Mouse (Mus musculus) liver, postnatal 0 days (tissue): ENCODE results near the gene Mrpl48. TPM values are rescaled to one million over a fixed set of nuclear protein-coding genes. Genes with fewer than 3 reads are reported as not detected.

ENCODE experiments used
- ATAC-seq: fragments of 200-750 bp; cut with Nextera tagmentation; 2 replicates; pipeline ENCODE4 v1.8.0; 2017; ENCODE audit warnings: mild to moderate bottlenecking, moderate library complexity
- DNase-seq: peaks from one replicate; pipeline ENCODE4 v3.0.0-alpha.2; 2016
- H3K27ac ChIP-seq: fragments of 300-500 bp; sonication (generic); 2 replicates; pipeline ENCODE4 v1.5.1; 2014; ENCODE audit warnings: antibody characterized with exemption, moderate library complexity, mild to moderate bottlenecking, low read depth
- H3K27me3 ChIP-seq: fragments of 300-500 bp; sonication (generic); 2 replicates; pipeline ENCODE4 v1.6.1; 2014; ENCODE audit warnings: low read length, control low read depth, mixed read lengths; ENCODE audit not compliant: insufficient read depth
- H3K36me3 ChIP-seq: fragments of 300-500 bp; sonication (generic); replicated peaks from 2 replicates; pipeline ENCODE4 v1.6.1; 2014; ENCODE audit warnings: mild to moderate bottlenecking, control low read depth, low read length, moderate library complexity, mixed read lengths; ENCODE audit not compliant: insufficient read depth
- H3K4me1 ChIP-seq: fragments of 300-500 bp; sonication (generic); 2 replicates; pipeline ENCODE4 v1.6.1; 2014; ENCODE audit warnings: antibody characterized with exemption, mild to moderate bottlenecking, control low read depth; ENCODE audit not compliant: insufficient read depth
- H3K4me2 ChIP-seq: fragments of 300-500 bp; sonication (generic); 2 replicates; pipeline ENCODE4 v1.6.1; 2014; ENCODE audit warnings: low read depth, mild to moderate bottlenecking, low read length, moderate library complexity, mixed read lengths
- H3K4me3 ChIP-seq: fragments of 300-500 bp; sonication (generic); 2 replicates; pipeline ENCODE4 v1.5.1; 2014; ENCODE audit warnings: low read depth, low read length
- H3K9ac ChIP-seq: fragments of 300-500 bp; sonication (generic); replicated peaks from 2 replicates; pipeline ENCODE4 v1.6.1; 2014; ENCODE audit warnings: mild to moderate bottlenecking, moderate library complexity
- H3K9me3 ChIP-seq: fragments of 300-500 bp; sonication (generic); 2 replicates; pipeline ENCODE4 v1.6.1; 2016; ENCODE audit warnings: mild to moderate bottlenecking, control low read depth, low read length, mixed read lengths
- CTCF ChIP-seq: sonication (generic); IDR thresholded peaks from 2 replicates; pipeline ENCODE4 v1.5.1; 2016; ENCODE audit warnings: antibody characterized with exemption, low read depth
- EP300 ChIP-seq: IDR thresholded peaks from 2 replicates; pipeline ENCODE4 v1.6.1; 2016; ENCODE audit warnings: antibody characterized with exemption, low read depth, mild to moderate bottlenecking
- WGBS: fragments of 180-500 bp; shearing (Covaris S2); extraction: QIAGEN DNeasy Blood & Tissue Kit; methylation state at CpG from one replicate; pipeline ENCODE4 v1.1.7; 2014; ENCODE audit not compliant: insufficient replicate concordance; 5-methylcytosine and 5-hydroxymethylcytosine counted together
- polyA plus RNA-seq: library from polyadenylated mRNA; unstranded; fragments of >200 nt; fragmentation: Nextera tagmentation; extraction: Ambion mirVana; gene quantifications from 2 replicates; pipeline ENCODE4 v1.2.1, GENCODE M21; 2015

Gene Mrpl48
- polyA plus RNA-seq, 1 experiment from 2014 or later, result 54.5 TPM

GRCm38 (mm10) chr7:100590845-100591521, 17.1 kb downstream of the Mrpl48 start:
- TF ChIP-seq EP300, result peak; percentile 71
- TF ChIP-seq CTCF, result no peak
- WGBS, result 2% methylated on average over 17 of the region's 20 CpGs
- no peaks in the 10 kb centered on the region for H3K36me3 ChIP-seq
- ATAC-seq (peak; percentile 96), DNase-seq (peak; percentile 88)
- H3K4me2 ChIP-seq, result peak overlapping the region; percentile 78
- peak overlapping the region; percentile 64 for H3K4me3 ChIP-seq
- H3K27me3 ChIP-seq, result no peaks in the 10 kb centered on the region
- H3K9ac ChIP-seq, result peak overlapping the region; percentile 63
- H3K4me1 ChIP-seq, result peaks cover 5% of the 10 kb centered on the region; the same call in 1 of the 2 replicates
- peak overlapping the region; percentile 96 for H3K27ac ChIP-seq
- H3K9me3 ChIP-seq, result no peaks in the 10 kb centered on the region

GRCm38 (mm10) chr7:100590504-100590844, 17.6 kb downstream of the Mrpl48 start:
- Histone ChIP-seq H3K9me3 (no peaks in the 10 kb centered on the region), H3K4me2 (peak overlapping the region; percentile 78), H3K27me3 (no peaks in the 10 kb centered on the region), H3K9ac (peak overlapping the region; percentile 63), H3K27ac (peak overlapping the region; percentile 96), H3K36me3 (no peaks in the 10 kb centered on the region), H3K4me3 (peak overlapping the region; percentile 64), H3K4me1 (peaks cover 5% of the 10 kb centered on the region; the same call in 1 of the 2 replicates)
- 37% methylated on average over 7 of the region's 7 CpGs for WGBS
- DNase-seq (no peak), ATAC-seq (no peak)
- TF ChIP-seq CTCF (no peak), EP300 (no peak)

GRCm38 (mm10) chr7:100589816-100590215, 18.3 kb downstream of the Mrpl48 start:
- H3K4me2 ChIP-seq, result peak overlapping the region; percentile 36
- H3K4me1 ChIP-seq, result peaks cover 5% of the 10 kb centered on the region; the same call in 1 of the 2 replicates
- 54% methylated on average over 1 of the region's 1 CpGs for WGBS
- no peak overlapping the region for H3K4me3 ChIP-seq
- H3K27ac ChIP-seq, result peak overlapping the region; percentile 87
- no peaks in the 10 kb centered on the region for H3K27me3 ChIP-seq
- H3K9ac ChIP-seq, result no peak overlapping the region
- DNase-seq (no peak), ATAC-seq (no peak)
- no peaks in the 10 kb centered on the region for H3K9me3 ChIP-seq
- TF ChIP-seq EP300 (no peak), CTCF (no peak)
- H3K36me3 ChIP-seq, result no peaks in the 10 kb centered on the region

GRCm38 (mm10) chr7:100582727-100583236, 25.3 kb downstream of the Mrpl48 start:
- peak; percentile 92 for DNase-seq
- peak overlapping the region; percentile 82 for H3K27ac ChIP-seq
- under 1% methylated on average over 31 of the region's 31 CpGs for WGBS
- H3K4me1 ChIP-seq, result peaks cover 11% of the 10 kb centered on the region; the same call in 1 of the 2 replicates
- peak overlapping the region; percentile 74 for H3K4me2 ChIP-seq
- no peaks in the 10 kb centered on the region for H3K9me3 ChIP-seq
- TF ChIP-seq CTCF (no peak), EP300 (peak; percentile 54)
- ATAC-seq, result peak; percentile 99
- H3K36me3 ChIP-seq, result no peaks in the 10 kb centered on the region
- peak overlapping the region; percentile 60 for H3K4me3 ChIP-seq
- H3K27me3 ChIP-seq, result no peaks in the 10 kb centered on the region
- peak overlapping the region; percentile 72 for H3K9ac ChIP-seq

- no peak for ATAC-seq
- TF ChIP-seq CTCF, result no peak
- TF ChIP-seq EP300, result no peak
- WGBS, result 38% methylated on average over 7 of the region's 7 CpGs
- Histone ChIP-seq H3K4me3 (peak overlapping the region; percentile 60), H3K9me3 (no peaks in the 10 kb centered on the region), H3K4me1 (peaks cover 11% of the 10 kb centered on the region; the same call in 1 of the 2 replicates), H3K36me3 (no peaks in the 10 kb centered on the region), H3K27me3 (no peaks in the 10 kb centered on the region), H3K4me2 (peak overlapping the region; percentile 74), H3K9ac (peak overlapping the region; percentile 72), H3K27ac (no peak overlapping the region)
- DNase-seq, result no peak
Observed at GRCm38 (mm10) chr7:100582235-100582634, 25.9 kb downstream of the Mrpl48 start.

- Histone ChIP-seq H3K4me2 (no peak overlapping the region), H3K9me3 (no peaks in the 10 kb centered on the region), H3K4me3 (no peak overlapping the region), H3K27me3 (no peaks in the 10 kb centered on the region), H3K9ac (no peak overlapping the region), H3K36me3 (no peaks in the 10 kb centered on the region; the same call in 1 of the 2 replicates), H3K27ac (no peak overlapping the region), H3K4me1 (peaks cover 11% of the 10 kb centered on the region; the same call in 1 of the 2 replicates)
- no peak for TF ChIP-seq CTCF
- no peak for TF ChIP-seq EP300
- no peak for ATAC-seq
- no peak for DNase-seq
- 70% methylated on average over 2 of the region's 2 CpGs for WGBS
Observed at GRCm38 (mm10) chr7:100578794-100579193, 29.3 kb downstream of the Mrpl48 start.
